11 mouse cellular contexts compared by ENCODE assay signal in genomic region chr6:128275506-128276064, GRCm38 (mm10). TPM values are rescaled to one million over a fixed set of nuclear protein-coding genes. Genes with fewer than 3 reads are reported as not detected.
DNase-seq lines count a peak whose midpoint lies in the region; ATAC-seq lines count a peak whose summit lies in the region.
"Had no signal": no experiment of that assay in that cellular context is flagged by ENCODE, and none has a peak within 500 bp of the region (broad histone marks: within the 10 kb centered on the region; RNA-seq: fewer than 3 reads in every experiment).

No protein-coding gene starts in this region.

- no peak for ATAC-seq in midbrain, embryonic 11.5 days (ENCODE audit: low FRiP score)
- ATAC-seq: forebrain, postnatal 0 days; inflammation-experienced regulatory T-cells, adult 6 months had no signal

- intact Hi-C loops in left cerebral cortex, postnatal 4 days (cut with DNase I), result no loop called here
- intact Hi-C loops in left cerebral cortex, postnatal 36 days (cut with DNase I), result no loop called here

- no peaks in the 10 kb centered on the region for H3K4me1 ChIP-seq in midbrain, embryonic 11.5 days (ENCODE audit: control insufficient read depth, insufficient read depth, low read length)

- H3K9ac ChIP-seq in midbrain, embryonic 11.5 days (ENCODE audit: low read length), result no peak overlapping the region
- H3K9ac ChIP-seq: forebrain, postnatal 0 days had no signal

- H3K27ac ChIP-seq in midbrain, embryonic 11.5 days (ENCODE audit: low read depth, low read length), result no peak overlapping the region

- H3K4me2 ChIP-seq in midbrain, embryonic 11.5 days, result no peak overlapping the region

- H3K27me3 ChIP-seq in midbrain, embryonic 11.5 days (ENCODE audit: control insufficient read depth, insufficient read depth, low read length), result no peaks in the 10 kb centered on the region

- no peaks in the 10 kb centered on the region for H3K9me3 ChIP-seq in midbrain, embryonic 11.5 days (ENCODE audit: control insufficient read depth, low read length)

- H3K36me3 ChIP-seq in midbrain, embryonic 11.5 days (ENCODE audit: control insufficient read depth, insufficient read depth, low read length), result no peaks in the 10 kb centered on the region

- 94% methylated on average over 8 of the region's 8 CpGs for WGBS in midbrain, embryonic 11.5 days

- DNase-seq in cerebellum, postnatal 10 days, result peak; percentile 49 to 68
- DNase-seq in cerebellum, adult 11-12 months, result no peak
- peak; percentile 41 for DNase-seq in left cerebral cortex, postnatal 4 days
- no peak for DNase-seq in left cerebral cortex, postnatal 36 days (ENCODE audit: low spot score in 2 of 2)
- DNase-seq in gastrocnemius, postnatal 25 days, result peak; percentile 89
- DNase-seq in ovary, postnatal 14 days (ENCODE audit: low spot score), result peak; percentile 47
- DNase-seq in layer of hippocampus, postnatal 25 days (ENCODE audit: extremely low spot score in 1 of 2, low spot score in 1 of 2), result no peak
- DNase-seq in midbrain, embryonic 11.5 days (ENCODE audit: low spot score, missing footprints), result no peak
- DNase-seq: B cell, adult 2 months; forebrain, postnatal 0 days had no signal

- H3K4me3 ChIP-seq in midbrain, embryonic 11.5 days (ENCODE audit: low read depth, low read length), result no peak overlapping the region

RNA-seq across cellular contexts. Expression of gene Tead4, which starts 25.0 kb away (rescaled TPM):
- total RNA-seq in left cerebral cortex, postnatal 4 days (2021), result 1 to 10 TPM; 1.2 to 1.6 TPM
- 1 to 10 TPM in 1 of 2 experiments, under 1 TPM in 1; 0.39 to 1.2 TPM for total RNA-seq in left cerebral cortex, postnatal 36 days (2021)
- total RNA-seq in gastrocnemius, postnatal 25 days (2021), result 1 to 10 TPM; 5.9 to 8.6 TPM
- total RNA-seq in layer of hippocampus, postnatal 25 days (2021), result under 1 TPM; 0.79 to 0.92 TPM
- 0.39 and 1.7 TPM in 2 replicates for polyA plus RNA-seq in midbrain, embryonic 11.5 days (2014; fragmentation: Nextera tagmentation; extraction: Ambion mirVana)
- polyA plus RNA-seq: inflammation-experienced regulatory T-cells, adult 6 months had no signal

Comparison
In these comparisons a context has a peak if more than half of its experiments do, and no peak if none do; other contexts are left out.
1. DNase-seq: peak in cerebellum, postnatal 10 days (2 of 2), left cerebral cortex, postnatal 4 days (single experiment), gastrocnemius, postnatal 25 days (single experiment) and ovary, postnatal 14 days (single experiment); none in cerebellum, adult 11-12 months (single experiment), left cerebral cortex, postnatal 36 days (0 of 2), layer of hippocampus, postnatal 25 days (0 of 2) and midbrain, embryonic 11.5 days (single experiment).